Mouse (Mus musculus) liver, postnatal 0 days (tissue): Measurements from ENCODE around the gene Rnf19b.

Experiments
- CTCF ChIP-seq: sonication (generic); IDR thresholded peaks from 2 replicates; pipeline ENCODE4 v1.5.1; 2016; ENCODE audit warnings: antibody characterized with exemption, low read depth
- EP300 ChIP-seq: IDR thresholded peaks from 2 replicates; pipeline ENCODE4 v1.6.1; 2016; ENCODE audit warnings: antibody characterized with exemption, low read depth, mild to moderate bottlenecking

GRCm38 (mm10) chr4:129023884-129024283 lies 34.2 kb upstream of the Rnf19b start:
- TF ChIP-seq CTCF (no peak), EP300 (no peak)
